22 mouse cellular contexts compared by ENCODE assay signal in genomic region chr1:74281372-74281771, GRCm38 (mm10). TPM values are rescaled to one million over a fixed set of nuclear protein-coding genes. Genes with fewer than 3 reads are reported as not detected.
"Had no signal": no experiment of that assay in that cellular context is flagged by ENCODE, and none has a peak within 500 bp of the region (broad histone marks: within the 10 kb centered on the region; RNA-seq: fewer than 3 reads in every experiment).

No protein-coding gene starts in this region.

- H3K9me3 ChIP-seq: lung, embryonic 15.5 days; megakaryocyte, embryonic 14.5 days; midbrain, embryonic 13.5 days; midbrain, embryonic 15.5 days; neural tube, embryonic 12.5 days; stomach, embryonic 15.5 days had no signal

- H3K27me3 ChIP-seq: lung, embryonic 15.5 days; midbrain, embryonic 13.5 days; midbrain, embryonic 15.5 days; neural tube, embryonic 12.5 days; stomach, embryonic 15.5 days had no signal

- DNase-seq: liver, postnatal 0 days; lung, adult 2 months; lung, postnatal 14 days; lung, postnatal 36 days; right cerebral cortex, postnatal 14 days; thymus, adult 2 months; thymus, postnatal 25 days; thymus, postnatal 4 days had no signal

- H3K4me2 ChIP-seq: lung, embryonic 15.5 days; midbrain, embryonic 11.5 days; midbrain, embryonic 13.5 days; midbrain, embryonic 15.5 days; neural tube, embryonic 12.5 days; stomach, embryonic 15.5 days had no signal

- H3K4me3 ChIP-seq: lung, embryonic 15.5 days; megakaryocyte, embryonic 14.5 days; midbrain, embryonic 13.5 days; midbrain, embryonic 15.5 days; neural tube, embryonic 12.5 days; stomach, embryonic 15.5 days had no signal

- H3K9ac ChIP-seq: liver, postnatal 0 days; lung, embryonic 15.5 days; midbrain, embryonic 13.5 days; midbrain, embryonic 15.5 days; neural tube, embryonic 12.5 days; stomach, embryonic 15.5 days had no signal

- H3K27ac ChIP-seq: lung, embryonic 15.5 days; macrophage; midbrain, embryonic 13.5 days; midbrain, embryonic 15.5 days; neural tube, embryonic 12.5 days; stomach, embryonic 15.5 days; stomach, postnatal 0 days had no signal

- ATAC-seq: liver, postnatal 0 days; lung, postnatal 0 days; midbrain, embryonic 13.5 days; midbrain, embryonic 15.5 days had no signal

RNA-seq across cellular contexts. Expression of gene Gpbar1, which starts 3.0 kb away (rescaled TPM):
- total RNA-seq: megakaryocyte progenitor cell, adult 5-6 weeks; midbrain, postnatal 0 days; monocyte, adult 5-6 weeks had no signal
- polyA plus RNA-seq: macrophage; midbrain, embryonic 11.5 days; midbrain, postnatal 0 days; neural tube, embryonic 12.5 days; neural tube, embryonic 14.5 days had no signal
